Mouse (Mus musculus): Measurements from ENCODE around the gene Zfpm1.

The Zfpm1 gene

GRCm38 (mm10) chr8:122282035-122282358 lies at the start of gene Zfpm1:
TSS of gene Zfpm1 (plus strand) at chr8:122282141.
- DNase-seq = no peak

DNA sequence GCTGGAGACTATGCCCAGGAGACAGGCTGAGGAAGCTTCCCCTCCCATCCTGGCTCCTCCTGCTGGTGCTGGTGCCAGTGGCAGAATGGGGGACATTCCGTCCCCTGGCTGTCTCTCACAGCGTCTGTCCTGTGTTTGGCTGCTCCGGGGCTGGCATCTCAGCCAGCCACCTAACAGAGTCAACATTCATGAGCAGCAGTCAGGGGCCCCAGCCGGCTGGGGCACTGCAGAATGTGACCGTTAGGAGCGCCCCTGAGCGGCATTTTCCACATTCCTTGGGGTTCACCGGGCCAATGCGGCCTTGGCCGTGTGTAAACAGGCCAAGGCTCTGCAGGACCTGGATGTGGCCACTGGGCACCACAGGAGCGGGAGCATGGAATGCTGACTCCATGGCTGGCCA lies 47.9 kb upstream of the Zfpm1 start:
- no peak for DNase-seq

DNA sequence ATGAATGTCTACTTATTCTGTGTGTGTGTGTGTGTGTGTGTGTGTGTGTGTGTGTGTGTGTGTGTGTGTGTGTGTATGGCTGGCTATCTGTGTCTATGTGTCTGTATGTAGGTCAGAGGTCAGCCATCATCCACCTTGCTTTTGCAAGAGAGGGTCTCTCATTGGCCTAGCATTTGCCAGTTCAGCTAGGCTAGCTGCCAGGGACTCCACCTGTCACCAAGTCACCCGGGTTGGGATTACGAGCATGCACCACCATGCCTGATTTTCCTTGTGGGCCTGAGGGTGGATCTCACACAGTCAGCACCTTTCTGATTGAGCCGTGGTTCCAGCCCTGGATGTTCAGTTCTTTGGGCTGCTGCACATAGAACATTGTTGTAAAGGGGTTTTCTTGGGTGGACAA lies 45.4 kb upstream of the Zfpm1 start:
- DNase-seq = no peak

DNA sequence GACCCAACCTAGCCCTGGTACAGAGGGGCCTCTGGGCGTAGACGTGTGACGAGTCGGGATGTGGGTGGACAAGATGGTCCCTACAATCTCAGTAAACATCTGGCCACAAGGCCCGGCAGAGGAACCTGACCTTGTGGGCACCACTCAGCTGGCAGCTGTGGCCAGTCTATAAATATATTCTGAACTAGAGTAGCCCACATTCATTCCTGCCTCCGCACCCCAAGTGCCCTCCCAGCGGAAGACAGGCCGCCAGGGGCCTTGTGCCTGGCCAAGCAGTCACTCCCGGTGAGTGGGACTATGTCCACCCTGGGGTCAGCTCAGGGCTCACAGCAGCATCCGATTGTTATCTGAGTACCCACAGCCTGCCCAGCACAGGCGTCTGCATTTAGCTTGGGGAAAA lies 43.7 kb upstream of the Zfpm1 start:
- DNase-seq = no peak

DNA sequence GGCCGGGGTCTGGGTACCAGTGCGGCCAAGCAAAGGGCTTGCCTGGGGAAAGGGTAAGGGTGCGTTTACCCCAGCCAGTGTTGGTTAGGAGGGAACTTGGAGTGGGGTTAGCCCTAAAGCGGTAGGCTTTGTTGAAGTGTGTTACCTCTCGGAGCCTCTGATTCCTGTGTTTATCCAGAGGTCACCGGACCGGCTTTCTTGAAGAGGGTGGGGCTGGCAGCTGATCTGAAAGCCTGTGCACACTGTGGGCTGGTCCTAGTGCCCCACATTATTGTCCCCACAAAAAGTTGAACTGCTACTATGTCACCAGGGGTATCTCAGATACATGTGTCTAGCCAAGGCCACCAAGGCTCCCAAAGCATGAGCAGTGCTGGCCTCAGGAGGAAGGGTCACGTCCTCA lies 43.2 kb upstream of the Zfpm1 start:
- no peak for DNase-seq

DNA sequence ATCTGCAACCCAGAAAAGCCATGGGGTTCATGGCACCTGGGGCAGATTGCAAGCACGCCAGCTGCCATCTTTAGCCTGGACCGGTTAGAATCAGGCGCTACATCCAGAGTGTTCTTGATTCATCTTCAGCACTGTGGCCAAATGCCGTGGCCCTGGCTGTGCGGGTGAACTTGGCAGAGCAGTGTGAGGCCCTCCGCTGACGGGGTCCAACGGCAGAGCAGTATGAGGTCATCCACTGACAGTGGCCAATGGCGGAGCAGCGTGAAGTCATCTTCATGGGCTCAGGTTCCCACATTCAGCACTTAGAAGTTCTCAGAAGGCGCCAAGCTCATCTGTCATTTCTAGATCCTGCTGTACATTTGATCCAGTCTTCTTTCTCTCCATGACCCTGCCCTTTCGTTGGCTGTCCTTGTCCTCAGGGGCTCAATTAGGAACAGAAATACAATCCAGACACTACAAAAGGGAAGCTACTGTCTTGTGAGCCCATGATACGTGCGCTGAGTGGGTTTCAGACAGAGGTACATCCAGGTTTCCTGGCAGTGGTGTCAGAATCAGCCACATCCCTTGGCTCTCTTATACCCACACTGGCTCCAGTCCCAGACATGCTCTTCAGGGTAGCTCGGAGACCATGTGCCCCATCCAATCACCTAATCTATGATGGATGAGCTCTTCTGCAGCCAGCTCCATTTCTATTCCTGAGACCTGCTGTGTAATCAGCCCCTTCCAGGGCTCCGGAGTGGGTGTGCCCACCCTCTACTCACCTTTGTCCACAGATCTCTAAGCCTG lies 41.5 kb upstream of the Zfpm1 start:
- no peak for DNase-seq

- DNase-seq = no peak
Observed at GRCm38 (mm10) chr8:122243310-122243709, 38.6 kb upstream of the Zfpm1 start.

GRCm38 (mm10) chr8:122245161-122245560 lies 36.8 kb upstream of the Zfpm1 start:
- DNase-seq = no peak

- no peak for DNase-seq
Observed at GRCm38 (mm10) chr8:122246257-122247211, 35.4 kb upstream of the Zfpm1 start.

- no peak for DNase-seq
Observed at GRCm38 (mm10) chr8:122251739-122252138, 30.2 kb upstream of the Zfpm1 start.

- DNase-seq = no peak
Observed at GRCm38 (mm10) chr8:122252366-122252765, 29.6 kb upstream of the Zfpm1 start.

DNA sequence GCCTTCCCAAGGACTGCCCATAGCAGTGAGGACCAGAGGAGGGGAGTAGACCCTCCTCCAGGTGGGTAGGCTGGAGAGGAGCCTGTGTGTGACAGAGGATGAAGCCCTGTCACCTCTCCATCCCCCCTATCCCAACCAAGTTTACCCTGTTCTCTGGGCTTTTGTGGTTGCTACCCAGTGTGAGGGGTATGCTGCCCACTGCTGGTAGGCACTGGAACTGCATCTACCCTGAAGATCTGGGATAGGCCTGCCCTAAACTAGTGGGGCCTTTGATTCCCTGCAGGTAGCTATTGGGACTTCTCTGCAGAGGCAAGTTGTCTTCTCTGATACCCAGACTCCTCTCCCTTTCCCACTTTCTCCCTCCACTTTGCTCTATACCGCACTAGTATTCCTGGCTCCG lies 22.6 kb upstream of the Zfpm1 start:
- peak; percentile 70 for DNase-seq

DNA sequence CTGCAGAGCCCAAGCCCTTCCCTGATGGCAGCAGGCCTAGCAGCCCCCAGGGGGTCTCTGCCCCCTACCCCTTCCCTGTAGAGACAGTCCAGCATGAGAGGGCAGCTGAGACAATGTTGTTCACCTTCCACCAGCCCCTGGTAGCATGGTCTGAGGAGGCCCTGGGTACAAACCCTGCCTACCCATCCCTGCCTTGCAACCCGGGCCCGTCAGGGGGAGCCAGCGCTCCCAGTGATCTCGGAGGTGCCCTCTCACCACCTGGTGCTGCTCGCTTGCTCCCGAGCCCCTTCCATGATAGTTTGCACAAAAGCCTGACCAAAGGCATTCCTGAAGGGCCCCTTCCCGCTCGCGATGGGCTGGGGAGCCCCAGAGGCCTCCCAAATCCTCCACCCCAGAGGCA lies 21.2 kb upstream of the Zfpm1 start:
- no peak for DNase-seq

GRCm38 (mm10) chr8:122262835-122263234 lies 19.1 kb upstream of the Zfpm1 start:
- no peak for DNase-seq

GRCm38 (mm10) chr8:122264243-122264642 lies 17.7 kb upstream of the Zfpm1 start:
- DNase-seq = no peak

DNA sequence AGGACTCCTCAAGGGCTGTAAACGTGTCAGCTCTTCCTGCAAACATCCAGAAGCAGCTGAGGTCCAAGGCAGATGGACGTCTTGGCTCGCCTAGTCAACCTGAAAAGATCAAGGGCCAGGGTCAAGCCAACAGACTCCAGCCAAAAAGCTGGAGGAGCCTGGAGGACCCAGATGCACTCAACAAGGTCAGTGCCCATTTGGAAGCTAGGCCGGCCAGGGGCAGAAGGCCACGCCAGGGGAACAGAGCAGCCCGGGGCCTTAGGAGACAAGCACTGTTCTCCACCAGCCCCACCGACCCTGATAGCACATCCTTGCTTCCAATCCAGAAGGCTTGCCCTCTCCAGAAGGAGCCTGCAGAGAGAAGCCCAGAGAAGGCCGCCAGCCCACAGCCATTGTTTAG lies 16.4 kb upstream of the Zfpm1 start:
- no peak for DNase-seq

DNA sequence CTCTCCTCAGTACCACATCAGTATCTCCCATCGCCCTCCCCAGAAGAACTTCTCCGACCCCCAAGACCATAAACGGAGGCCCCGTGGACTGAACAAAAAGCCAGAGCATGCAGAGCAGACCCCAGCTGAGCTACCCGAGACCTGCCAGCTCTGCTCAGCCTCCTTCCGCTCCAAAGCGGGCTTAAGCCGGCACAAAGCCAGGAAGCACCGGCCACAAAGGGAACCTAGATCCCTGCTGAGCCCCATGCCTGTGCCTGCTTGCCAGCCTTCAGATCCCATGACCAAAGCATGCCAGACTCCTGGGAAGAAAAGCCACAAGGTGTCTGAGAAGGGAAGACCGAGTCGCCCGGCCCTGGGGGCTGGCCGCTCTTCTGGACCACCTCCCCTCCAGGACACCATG lies 15.1 kb upstream of the Zfpm1 start:
- no peak for DNase-seq

DNA sequence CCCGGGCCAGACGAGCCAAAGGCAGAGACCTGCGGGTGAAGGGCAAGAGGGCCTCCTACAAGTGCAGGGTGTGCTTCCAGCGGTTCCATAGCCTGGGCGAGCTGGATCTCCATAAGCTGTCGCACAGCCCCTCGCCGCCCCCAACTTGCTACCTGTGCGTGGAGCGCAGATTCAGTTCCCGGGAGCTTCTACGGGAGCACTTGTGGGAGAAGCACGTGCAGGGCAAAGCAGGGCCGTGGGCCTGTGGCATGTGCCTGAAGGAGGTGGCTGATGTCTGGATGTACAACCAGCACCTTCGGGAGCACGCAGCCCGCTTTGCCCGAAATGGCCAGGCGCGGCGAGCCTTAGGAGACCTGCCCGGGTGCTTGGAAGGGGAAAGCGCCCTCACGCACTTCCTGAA lies 13.1 kb upstream of the Zfpm1 start:
- DNase-seq = no peak

GRCm38 (mm10) chr8:122269404-122269803 lies 12.5 kb upstream of the Zfpm1 start:
- peak; percentile 86 for DNase-seq

DNA sequence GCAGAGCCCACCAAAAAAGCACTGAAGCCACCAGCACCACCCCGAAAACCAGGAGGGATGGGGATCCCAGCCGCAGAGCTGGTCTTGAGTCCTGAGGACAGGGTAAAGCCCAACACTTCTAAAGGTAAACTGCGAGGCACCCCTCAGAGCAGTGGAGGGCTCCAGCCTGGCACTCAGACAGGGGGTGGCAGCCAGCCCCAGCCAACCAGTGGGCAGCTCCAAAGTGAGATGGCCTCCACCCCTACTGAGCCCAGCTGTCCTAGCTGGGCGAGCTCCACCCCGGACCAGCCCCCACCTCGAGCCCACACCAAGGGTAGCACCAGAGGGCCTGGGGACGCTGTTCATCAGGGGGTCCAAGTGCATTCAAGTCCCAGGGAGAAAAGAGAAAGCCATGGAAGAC lies 11.4 kb upstream of the Zfpm1 start:
- no peak for DNase-seq

GRCm38 (mm10) chr8:122273152-122273551 lies 8.8 kb upstream of the Zfpm1 start:
- peak; percentile 91 for DNase-seq

DNA sequence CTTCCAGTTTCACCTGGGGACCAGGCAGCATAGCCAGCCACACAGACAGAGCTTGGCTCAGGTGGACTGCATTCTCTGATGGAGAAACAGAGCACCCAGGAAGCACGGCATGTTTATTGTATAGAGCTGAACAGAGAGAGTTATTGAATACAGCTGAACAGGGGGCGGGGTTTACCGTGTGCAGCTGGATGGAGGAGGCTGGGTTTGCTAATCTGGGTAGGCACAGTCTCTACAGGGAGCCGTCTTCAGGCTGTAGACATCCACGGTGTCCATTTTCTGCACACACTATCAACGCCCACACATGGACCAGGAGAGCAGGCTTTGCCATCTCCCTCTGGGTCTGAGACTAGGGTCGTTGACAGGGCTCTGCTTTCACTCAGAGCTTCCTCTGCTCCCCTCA lies 8.1 kb upstream of the Zfpm1 start:
- DNase-seq = peak; percentile 27

DNA sequence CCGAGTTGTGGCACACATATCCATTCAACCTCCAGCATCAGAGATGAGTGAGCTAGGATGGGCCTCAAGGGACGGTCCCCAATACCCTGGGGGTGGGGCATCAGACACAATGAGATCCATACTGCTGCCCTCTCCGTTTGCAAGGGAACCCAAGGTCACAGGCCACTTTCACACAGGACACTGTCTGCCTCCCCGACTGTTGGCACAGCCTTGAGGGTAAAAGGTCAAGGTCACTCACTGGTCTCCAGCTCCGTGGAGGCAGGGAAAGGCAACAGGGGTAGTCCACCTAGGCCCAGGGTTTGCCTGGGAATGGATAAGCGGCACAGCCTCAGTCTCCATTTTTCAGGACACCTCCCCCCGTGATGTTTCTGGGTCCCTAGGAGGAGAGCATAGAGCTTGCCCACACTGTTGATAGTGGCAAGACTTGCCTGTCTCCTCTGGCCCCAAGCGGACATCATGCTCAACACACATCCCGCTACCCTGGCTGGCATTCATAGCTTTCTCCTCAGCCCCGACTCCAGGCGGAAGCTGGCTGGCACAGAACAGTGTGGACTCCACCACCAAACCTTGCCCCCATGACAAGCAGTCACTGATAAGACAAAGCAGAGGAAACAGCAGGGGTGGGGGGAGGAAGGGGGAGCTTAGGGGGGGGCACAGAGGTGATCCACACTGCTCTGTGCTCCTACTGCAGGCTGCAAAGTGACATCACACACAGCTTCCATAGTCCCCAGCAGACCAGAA lies 7.1 kb upstream of the Zfpm1 start:
- no peak for DNase-seq

- no peak for DNase-seq
Observed at GRCm38 (mm10) chr8:122276308-122276707, 5.6 kb upstream of the Zfpm1 start.

Data from thymus, postnatal 14 days (tissue).